Mouse (Mus musculus): ENCODE measurements around the gene Zranb2. TPM values are rescaled to one million over a fixed set of nuclear protein-coding genes. Genes with fewer than 3 reads are reported as not detected.

Gene Zranb2
- polyA plus RNA-seq, 1 experiment: 69.3 TPM

DNA sequence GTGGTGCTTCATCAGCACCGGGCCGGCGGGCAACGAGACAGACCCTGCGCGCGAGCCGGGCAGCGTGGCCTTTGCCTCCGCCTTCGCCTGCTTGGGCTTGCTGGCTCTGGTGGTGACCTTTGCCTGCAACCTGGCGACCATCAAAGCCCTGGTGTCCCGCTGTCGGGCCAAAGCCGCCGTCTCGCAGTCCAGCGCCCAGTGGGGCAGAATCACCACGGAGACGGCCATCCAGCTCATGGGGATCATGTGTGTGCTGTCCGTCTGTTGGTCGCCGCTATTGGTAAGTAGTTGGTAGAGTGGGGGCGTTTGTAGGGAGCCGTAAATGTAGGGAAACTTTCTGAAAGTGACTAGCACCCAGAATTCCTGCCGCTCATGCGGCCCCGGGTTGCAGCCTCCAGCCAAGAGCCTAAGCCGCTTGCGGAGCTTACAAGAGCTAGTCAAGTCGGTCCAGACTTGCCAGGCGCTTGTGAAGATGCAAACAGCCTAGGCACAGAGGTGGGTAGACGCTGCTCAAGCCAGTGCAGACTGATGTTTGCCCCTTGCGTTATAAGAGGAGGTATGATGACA, 33.7 kb downstream of the Zranb2 start:
- peak overlapping the region; percentile 78 for H3K4me3 ChIP-seq (ENCODE audit: insufficient read depth, low read depth, low read length)
- peak overlapping the region; percentile 65 for H3K27ac ChIP-seq (replicated peaks; ENCODE audit: low read depth, low read length)
- 0 out of 2 replicates have a peak, but pooled peaks cover 3% of the 10 kb centered on the region for H3K4me1 ChIP-seq (ENCODE audit: control insufficient read depth, insufficient read depth, insufficient read length, low read length)

DNA sequence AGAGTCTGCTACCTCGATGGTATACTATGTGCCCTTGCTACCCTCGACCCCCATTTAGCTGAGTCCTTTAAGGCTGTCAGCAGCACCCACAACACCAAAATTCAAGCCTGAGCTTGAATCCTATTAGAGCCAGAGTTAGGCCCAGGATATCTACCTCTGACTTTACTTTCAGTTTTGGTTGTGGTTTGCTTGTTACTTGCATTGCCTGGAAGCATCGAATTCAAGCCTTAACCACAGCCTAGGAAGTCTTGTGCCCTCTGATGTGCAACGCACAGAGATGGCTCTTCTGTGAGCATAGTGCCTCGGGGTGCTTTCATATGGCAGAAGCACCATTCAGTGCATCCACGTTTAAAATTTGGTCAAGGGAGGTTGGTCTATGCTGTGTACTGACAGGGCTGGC, 38.1 kb downstream of the Zranb2 start:
- Histone ChIP-seq H3K4me3 (ENCODE audit: insufficient read depth, low read depth, low read length) (no peak overlapping the region), H3K27ac (replicated peaks; ENCODE audit: low read depth, low read length) (no peak overlapping the region), H3K4me1 (ENCODE audit: control insufficient read depth, insufficient read depth, insufficient read length, low read length) (peaks cover 9% of the 10 kb centered on the region; the same call in 1 of the 2 replicates)

DNA sequence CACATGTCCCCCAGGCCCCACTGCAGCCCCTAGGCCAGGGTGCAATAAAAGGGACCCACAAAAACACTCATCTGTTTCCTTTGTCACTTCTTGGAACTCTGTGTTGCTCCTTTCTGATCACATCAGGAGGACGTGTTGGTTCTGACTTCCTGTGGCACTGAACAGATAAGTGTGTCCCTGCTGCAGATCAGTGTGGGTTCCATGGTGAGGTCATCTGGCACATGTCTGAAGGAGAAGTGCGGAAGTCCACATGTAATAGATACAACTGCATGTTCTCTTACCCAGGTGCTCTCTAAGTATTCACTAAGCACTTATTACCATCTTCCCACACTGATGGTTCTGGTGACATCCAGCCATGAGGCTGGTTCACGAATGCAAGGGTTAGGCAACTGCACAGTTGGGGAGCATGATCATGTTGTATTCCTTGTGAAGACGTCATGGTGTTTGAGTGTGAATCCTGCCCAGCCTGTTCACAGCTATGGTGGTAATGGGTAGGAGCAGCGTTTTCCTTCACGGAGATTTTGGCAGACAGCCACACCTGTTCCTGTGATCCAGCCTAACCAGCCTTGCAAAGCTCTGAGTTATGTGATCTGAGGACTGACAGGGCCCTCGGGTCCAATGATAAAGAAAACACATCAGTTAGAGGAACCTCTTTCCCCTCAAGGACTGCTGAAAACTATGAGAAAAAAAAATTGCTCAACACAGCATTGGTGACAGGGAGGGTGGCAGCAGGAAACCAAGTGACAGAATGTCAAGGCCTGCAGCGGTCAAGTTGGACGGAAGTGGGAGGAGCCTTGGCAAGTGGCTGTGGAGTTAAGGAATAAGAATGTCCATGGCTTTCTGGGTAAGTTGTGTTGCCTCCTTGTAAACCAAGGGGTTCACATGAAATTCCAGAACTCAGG, 41.7 kb downstream of the Zranb2 start:
- H3K27ac ChIP-seq (replicated peaks; ENCODE audit: low read depth, low read length): peak overlapping the region; percentile 3; the same call in 1 of the 2 replicates
- no peak overlapping the region for H3K4me3 ChIP-seq (ENCODE audit: insufficient read depth, low read depth, low read length)
- H3K4me1 ChIP-seq (ENCODE audit: control insufficient read depth, insufficient read depth, insufficient read length, low read length): peaks cover 17% of the 10 kb centered on the region

DNA sequence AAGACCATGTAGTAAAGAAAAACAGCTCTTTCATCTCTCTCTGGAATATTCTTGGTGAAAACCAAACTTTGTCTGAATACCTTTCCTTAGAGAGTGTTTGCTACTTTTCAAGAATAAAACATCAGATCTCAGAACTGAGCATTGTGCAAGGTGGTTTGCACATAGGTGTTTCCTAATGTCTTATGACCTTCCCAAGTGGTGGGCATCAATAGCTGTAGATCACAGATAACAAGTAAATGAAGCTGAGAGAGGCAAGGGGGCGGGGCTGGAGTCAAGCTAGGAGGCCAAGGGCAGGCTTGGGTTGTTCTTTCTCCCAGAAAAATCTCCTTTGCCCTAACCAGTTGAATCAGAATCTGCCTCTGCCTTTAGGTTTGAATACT, 42.4 kb downstream of the Zranb2 start:
- no peak overlapping the region for H3K4me3 ChIP-seq (ENCODE audit: insufficient read depth, low read depth, low read length)
- H3K4me1 ChIP-seq (ENCODE audit: control insufficient read depth, insufficient read depth, insufficient read length, low read length): peaks cover 17% of the 10 kb centered on the region
- H3K27ac ChIP-seq (replicated peaks; ENCODE audit: low read depth, low read length): no peak overlapping the region; the same call in 1 of the 2 replicates

DNA sequence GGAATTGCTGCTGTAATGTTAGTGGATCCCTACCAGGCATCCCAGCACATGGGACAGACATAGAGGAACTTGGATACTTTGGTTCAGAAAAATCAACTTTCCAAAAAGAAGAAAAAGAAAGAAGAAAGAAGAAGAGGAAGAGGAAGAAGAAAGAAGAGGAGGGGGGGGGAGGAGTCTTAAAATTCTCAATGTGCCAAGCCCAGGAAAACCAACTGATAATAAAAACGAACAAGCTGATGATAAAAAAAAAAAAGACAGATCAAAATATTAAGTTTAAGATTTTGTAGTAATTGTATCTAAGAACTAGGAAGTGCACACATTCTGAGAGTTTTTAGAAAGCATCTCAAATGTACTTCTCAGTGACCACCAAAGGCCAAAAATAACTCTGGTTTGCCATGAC, 42.9 kb downstream of the Zranb2 start:
- H3K4me3 ChIP-seq (ENCODE audit: insufficient read depth, low read depth, low read length): no peak overlapping the region
- H3K4me1 ChIP-seq (ENCODE audit: control insufficient read depth, insufficient read depth, insufficient read length, low read length): peaks cover 16% of the 10 kb centered on the region
- no peak overlapping the region for H3K27ac ChIP-seq (replicated peaks; ENCODE audit: low read depth, low read length)

DNA sequence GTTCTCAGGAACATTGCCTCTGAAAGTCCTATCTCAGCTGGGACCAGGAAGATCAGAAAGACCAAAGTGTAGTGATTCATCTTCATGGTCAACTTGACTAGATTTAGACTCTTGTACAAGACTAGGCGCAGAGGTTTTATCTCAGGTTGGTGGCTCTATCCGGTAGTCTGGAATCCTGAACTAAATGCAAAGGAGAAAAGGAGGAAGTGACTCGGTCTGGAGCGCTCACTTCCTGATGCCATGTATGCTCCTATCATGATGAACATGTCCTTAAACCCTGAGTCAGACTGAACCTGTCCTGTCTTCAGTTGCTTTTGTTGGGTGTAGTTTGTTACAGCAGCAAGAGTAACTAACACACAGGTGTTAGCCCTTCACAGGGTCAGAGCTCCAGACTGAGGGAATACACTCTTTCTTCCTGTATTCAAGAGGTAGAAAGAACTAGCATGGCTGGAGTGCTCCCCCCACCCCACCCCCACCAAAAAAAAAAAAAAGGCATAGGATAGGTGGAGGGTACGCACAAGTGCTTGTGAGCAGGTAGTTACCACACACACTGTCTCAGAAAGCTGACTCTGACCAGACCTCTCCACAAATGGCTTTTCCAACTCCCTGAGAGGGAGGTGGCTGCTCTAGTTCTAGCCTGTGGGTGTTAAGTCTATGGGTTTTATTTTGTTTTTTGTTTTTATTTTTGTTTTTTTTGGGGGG, 44.7 kb downstream of the Zranb2 start:
- no peak overlapping the region for H3K4me3 ChIP-seq (ENCODE audit: insufficient read depth, low read depth, low read length)
- peaks cover 13% of the 10 kb centered on the region for H3K4me1 ChIP-seq (ENCODE audit: control insufficient read depth, insufficient read depth, insufficient read length, low read length)
- H3K27ac ChIP-seq (replicated peaks; ENCODE audit: low read depth, low read length): no peak overlapping the region

DNA sequence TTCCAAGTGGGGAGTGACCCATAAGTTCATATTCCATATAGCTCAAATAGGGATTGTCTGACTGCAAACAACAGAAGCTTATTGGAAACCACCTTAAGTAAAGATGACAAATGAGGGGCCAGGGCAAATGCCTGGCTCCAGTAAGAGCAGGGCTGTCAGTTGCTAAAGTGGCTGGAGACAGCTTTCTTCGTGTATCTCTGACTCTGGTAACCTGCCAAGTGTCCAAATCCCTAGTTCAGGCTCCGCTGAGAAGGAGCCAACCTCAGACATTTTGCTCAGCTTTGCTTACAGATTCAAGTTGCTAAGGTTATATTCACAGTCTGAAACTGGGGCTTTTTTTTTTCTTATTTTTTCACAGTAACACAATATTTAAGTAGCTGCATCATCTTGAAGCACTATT, 45.4 kb downstream of the Zranb2 start:
- Histone ChIP-seq H3K27ac (replicated peaks; ENCODE audit: low read depth, low read length) (no peak overlapping the region), H3K4me3 (ENCODE audit: insufficient read depth, low read depth, low read length) (no peak overlapping the region), H3K4me1 (ENCODE audit: control insufficient read depth, insufficient read depth, insufficient read length, low read length) (peaks cover 13% of the 10 kb centered on the region)

DNA sequence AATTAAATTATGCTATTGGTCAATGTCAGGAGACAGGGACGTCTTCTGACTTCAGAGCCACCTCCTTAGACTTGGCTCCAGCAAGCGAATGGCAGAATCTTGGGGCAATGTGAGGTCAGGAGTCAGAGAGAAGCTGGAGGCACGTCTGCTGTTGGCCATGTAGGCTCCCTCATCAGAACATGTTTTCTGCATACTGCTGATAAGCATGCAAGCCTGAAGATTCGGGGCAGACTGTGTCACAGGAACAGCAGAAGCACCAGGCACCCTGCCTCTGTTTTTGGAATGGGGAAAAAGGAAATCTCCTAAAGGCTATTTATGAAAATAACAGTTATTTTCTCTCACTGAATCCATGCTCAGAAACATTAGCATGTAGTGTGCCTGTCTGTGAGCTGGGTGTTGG, 46.3 kb downstream of the Zranb2 start:
- no peak overlapping the region for H3K4me3 ChIP-seq (ENCODE audit: insufficient read depth, low read depth, low read length)
- H3K4me1 ChIP-seq (ENCODE audit: control insufficient read depth, insufficient read depth, insufficient read length, low read length): peaks cover 12% of the 10 kb centered on the region
- peak overlapping the region; percentile 56 for H3K27ac ChIP-seq (replicated peaks; ENCODE audit: low read depth, low read length)

DNA sequence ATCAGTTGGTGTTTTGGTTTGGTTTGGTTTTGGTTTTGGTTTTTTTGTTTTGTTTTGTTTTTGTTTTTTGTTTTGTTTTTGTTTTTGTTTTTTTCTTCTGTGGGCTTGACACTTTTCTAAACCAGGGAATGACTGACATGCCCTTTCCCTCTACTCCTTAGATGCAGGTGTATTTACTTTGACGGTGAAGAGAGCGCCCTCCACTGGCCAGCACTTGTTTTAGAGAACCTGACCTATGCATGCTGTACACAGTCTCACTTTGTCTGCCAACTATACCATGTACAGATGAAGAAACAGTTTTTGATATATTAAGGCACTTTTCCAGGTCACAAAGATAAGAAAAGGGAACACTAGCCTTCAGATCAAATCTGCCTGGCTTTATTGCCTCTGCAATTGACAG, 47.8 kb downstream of the Zranb2 start:
- Histone ChIP-seq H3K4me1 (ENCODE audit: control insufficient read depth, insufficient read depth, insufficient read length, low read length) (peaks cover 8% of the 10 kb centered on the region), H3K27ac (replicated peaks; ENCODE audit: low read depth, low read length) (no peak overlapping the region), H3K4me3 (ENCODE audit: insufficient read depth, low read depth, low read length) (no peak overlapping the region)

DNA sequence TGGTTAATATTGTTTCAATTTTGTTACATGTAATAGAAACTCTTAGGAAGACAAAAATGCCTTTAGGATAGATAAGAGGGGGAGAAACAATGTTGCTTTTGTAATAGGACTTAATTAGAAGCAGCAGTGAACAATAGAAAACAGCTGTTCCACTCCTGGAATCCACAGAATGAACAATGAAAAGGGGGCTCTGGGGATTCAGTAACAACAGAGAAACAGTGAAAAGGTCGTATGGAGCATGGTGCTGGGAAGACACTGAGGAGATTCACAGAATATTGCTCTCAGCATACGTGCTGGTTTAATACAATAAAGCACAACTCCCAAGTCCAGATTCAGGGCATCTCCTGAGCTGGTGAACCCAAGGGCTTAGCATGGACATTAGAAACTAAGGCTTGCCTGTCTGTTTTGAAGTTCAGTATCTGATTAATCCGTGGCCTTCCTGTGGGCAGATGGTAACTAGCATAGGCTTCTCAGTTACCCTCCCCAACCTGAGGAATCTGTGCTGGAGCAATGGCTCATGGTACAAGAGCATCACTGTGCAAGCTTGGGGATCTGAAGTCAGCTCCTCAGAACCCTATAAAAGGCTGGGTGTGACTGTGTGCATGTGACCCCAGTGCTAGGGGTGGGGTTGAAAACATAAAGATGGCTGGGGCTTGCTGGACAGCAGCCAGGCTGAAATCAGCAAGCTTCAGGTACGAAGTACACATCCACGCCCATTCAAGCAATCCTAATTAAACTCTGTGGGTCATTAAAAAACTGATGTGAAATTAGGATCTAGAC, 48.9 kb downstream of the Zranb2 start:
- no peak overlapping the region for H3K4me3 ChIP-seq (ENCODE audit: insufficient read depth, low read depth, low read length)
- no peak overlapping the region for H3K27ac ChIP-seq (replicated peaks; ENCODE audit: low read depth, low read length)
- H3K4me1 ChIP-seq (ENCODE audit: control insufficient read depth, insufficient read depth, insufficient read length, low read length): peaks cover 12% of the 10 kb centered on the region

DNA sequence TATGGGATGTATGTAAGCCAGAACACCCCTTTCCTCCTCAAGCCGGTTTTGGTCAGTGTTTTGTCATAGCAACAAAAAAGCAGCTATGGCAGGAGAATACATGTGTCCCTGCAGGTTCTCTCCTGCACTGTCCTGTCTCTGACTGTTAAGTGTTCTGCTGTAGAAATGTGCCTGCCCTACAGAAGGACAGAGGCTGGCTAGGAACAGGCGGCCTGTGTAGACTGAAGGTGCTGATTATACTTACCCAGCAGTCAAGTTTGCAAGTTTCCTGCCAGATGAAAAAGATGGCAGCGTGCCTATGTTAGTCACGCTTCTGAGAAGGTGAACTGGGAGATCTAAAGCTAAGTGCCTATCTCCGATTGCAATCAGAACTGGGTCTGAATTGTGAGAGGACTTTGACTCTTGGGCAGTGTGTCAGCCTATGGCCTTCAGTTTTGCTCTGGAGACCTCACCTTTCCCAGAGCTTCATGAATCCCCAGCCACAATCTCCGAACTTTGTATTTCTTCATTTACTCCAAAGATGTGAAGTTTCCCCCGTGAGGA, 63.9 kb downstream of the Zranb2 start:
- H3K27ac ChIP-seq (replicated peaks; ENCODE audit: low read depth, low read length): peak overlapping the region; percentile 41; the same call in 1 of the 2 replicates
- H3K4me1 ChIP-seq (ENCODE audit: control insufficient read depth, insufficient read depth, insufficient read length, low read length): peaks cover 7% of the 10 kb centered on the region
- no peak overlapping the region for H3K4me3 ChIP-seq (ENCODE audit: insufficient read depth, low read depth, low read length)

Other genes with a start within 250 kb of the Zranb2 start
- 110 and 119 TPM in 2 replicates for gene Ptger3, start 32.7 kb downstream of the Zranb2 start, polyA plus RNA-seq (2012; ENCODE audit: insufficient read depth, insufficient read length, missing spikeins)

All from brown adipose tissue, adult 24 weeks (tissue).